In the genomic region with DNA sequence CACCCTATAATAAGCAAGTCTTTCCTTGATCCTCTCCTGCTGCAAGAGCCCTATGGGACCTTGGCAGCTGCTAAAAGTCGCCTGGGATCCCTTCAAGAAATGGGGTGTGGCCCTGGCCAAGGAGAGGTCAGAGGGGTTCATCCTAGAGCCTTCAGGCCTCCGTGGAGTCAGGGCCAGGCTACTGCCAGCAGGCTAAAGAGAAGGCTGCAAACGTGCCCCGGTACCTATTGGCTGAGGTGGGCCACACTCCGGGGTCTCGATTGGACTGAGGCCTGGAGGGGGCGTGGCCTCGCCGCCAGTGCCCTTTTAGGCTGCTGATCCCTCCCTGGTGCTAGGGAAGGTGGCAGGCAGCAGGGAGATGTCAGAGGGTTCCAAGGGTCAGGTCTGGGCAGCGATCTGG, we compare ENCODE assay signal across 15 mouse cellular contexts. TPM values are rescaled to one million over a fixed set of nuclear protein-coding genes. Genes with fewer than 3 reads are reported as not detected.
A peak's percentile ranks its signal among the peaks of the same experiment; 100 is the strongest.
DNase-seq lines count a peak whose midpoint lies in the region; ATAC-seq and TF ChIP-seq lines count a peak whose summit lies in the region.
"Not testable (repeated sequence)": the region's sequence is repeated elsewhere in the genome, so short reads cannot be mapped to it uniquely, and the experiment has no call there.
"Had no signal": no experiment of that assay in that cellular context is flagged by ENCODE, and none has a peak within 500 bp of the region (broad histone marks: within the 10 kb centered on the region; RNA-seq: fewer than 3 reads in every experiment).

No protein-coding gene starts in this region.

- H3K9ac ChIP-seq in embryonic facial prominence, embryonic 14.5 days (ENCODE audit: low read depth, low read length); hindbrain, embryonic 12.5 days; kidney, embryonic 14.5 days (ENCODE audit: low read depth, low read length); lung, embryonic 14.5 days; midbrain, postnatal 0 days (replicated peaks; ENCODE audit: low read length, poor library complexity, severe bottlenecking): not testable (repeated sequence)

- peak; percentile 22 for DNase-seq in brain, embryonic 14.5 days (ENCODE audit: low read depth)
- not testable (repeated sequence) for DNase-seq in embryonic facial prominence, embryonic 14.5 days (ENCODE audit: low spot score); midbrain, postnatal 0 days (ENCODE audit: low spot score)
- DNase-seq in lung, embryonic 14.5 days: peak; percentile 0
- peak; percentile 2 for DNase-seq in skeletal muscle tissue, adult 2 months (ENCODE audit: low read depth, low spot score)

- not testable (repeated sequence) for H3K4me3 ChIP-seq in embryonic facial prominence, embryonic 14.5 days (ENCODE audit: low read depth, low read length); hindbrain, embryonic 12.5 days; kidney, embryonic 14.5 days (ENCODE audit: low read length); lung, embryonic 14.5 days (ENCODE audit: low read depth, low read length); midbrain, postnatal 0 days (ENCODE audit: low read depth, low read length)

- H3K27ac ChIP-seq in embryonic facial prominence, embryonic 14.5 days (replicated peaks; ENCODE audit: low read depth, low read length); hindbrain, embryonic 12.5 days; kidney, embryonic 14.5 days (ENCODE audit: low read depth, low read length); lung, embryonic 14.5 days (ENCODE audit: low read depth); midbrain, postnatal 0 days (ENCODE audit: low read depth, low read length): not testable (repeated sequence)

- not testable (repeated sequence) for H3K4me1 ChIP-seq in embryonic facial prominence, embryonic 14.5 days (ENCODE audit: control insufficient read depth, insufficient read depth, low read length); hindbrain, embryonic 12.5 days; kidney, embryonic 14.5 days (ENCODE audit: control insufficient read depth, insufficient read depth, low read length); lung, embryonic 14.5 days (ENCODE audit: insufficient read depth); midbrain, postnatal 0 days (ENCODE audit: insufficient read depth, low read length)

- 3% methylated on average over 6 of the region's 10 CpGs for WGBS in embryonic facial prominence, embryonic 14.5 days
- WGBS in hindbrain, embryonic 12.5 days: 5% methylated on average over 8 of the region's 10 CpGs
- 5% methylated on average over 6 of the region's 10 CpGs for WGBS in kidney, embryonic 14.5 days
- 8% methylated on average over 8 of the region's 10 CpGs for WGBS in lung, embryonic 14.5 days
- WGBS in midbrain, postnatal 0 days: 14% methylated on average over 6 of the region's 10 CpGs

- H3K4me2 ChIP-seq in embryonic facial prominence, embryonic 14.5 days (ENCODE audit: low read depth, low read length); kidney, embryonic 14.5 days (replicated peaks; ENCODE audit: low read depth, low read length); lung, embryonic 14.5 days; midbrain, postnatal 0 days (ENCODE audit: low read depth, low read length, poor library complexity, severe bottlenecking): not testable (repeated sequence)
- H3K4me2 ChIP-seq in hindbrain, embryonic 12.5 days (replicated peaks): peak overlapping the region; percentile 33

- not testable (repeated sequence) for H3K9me3 ChIP-seq in embryonic facial prominence, embryonic 14.5 days (ENCODE audit: control insufficient read depth, low read length); hindbrain, embryonic 12.5 days (replicated peaks); kidney, embryonic 14.5 days (ENCODE audit: control insufficient read depth, low read length); lung, embryonic 14.5 days (ENCODE audit: low read depth, low read length); midbrain, postnatal 0 days (ENCODE audit: low read length)

- TF ChIP-seq POLR2A in brain, embryonic 14.5 days (IDR thresholded peaks at IDR 0.05; ENCODE audit: borderline replicate concordance, extremely low read depth, insufficient read depth, insufficient read length, poor library complexity, severe bottlenecking): not testable (repeated sequence)

- not testable (repeated sequence) for H3K27me3 ChIP-seq in embryonic facial prominence, embryonic 14.5 days (replicated peaks; ENCODE audit: control insufficient read depth, insufficient read depth, low read length); hindbrain, embryonic 12.5 days; kidney, embryonic 14.5 days (ENCODE audit: control insufficient read depth, insufficient read depth, low read length); lung, embryonic 14.5 days (ENCODE audit: insufficient read depth, low read length); midbrain, postnatal 0 days (ENCODE audit: insufficient read depth, low read length)

- ATAC-seq in embryonic facial prominence, embryonic 14.5 days (ENCODE audit: low read depth): peak; percentile 41; the same call in 1 of the 2 replicates
- 0 out of 2 replicates have a peak, but pooled peaks have one; percentile 24 for ATAC-seq in granulocyte monocyte progenitor cell, adult 5-6 weeks (replicated peaks; ENCODE audit: poor library complexity, severe bottlenecking)
- ATAC-seq in hindbrain, embryonic 12.5 days (ENCODE audit: low FRiP score): peak; percentile 87
- peak; percentile 67; the same call in 1 of the 2 replicates for ATAC-seq in kidney, embryonic 14.5 days (ENCODE audit: low FRiP score, low TSS enrichment)
- peak; percentile 58; the same call in 1 of the 2 replicates for ATAC-seq in lung, embryonic 14.5 days (ENCODE audit: insufficient read depth)
- peak; percentile 62 for ATAC-seq in midbrain, postnatal 0 days (ENCODE audit: low FRiP score)

- TF ChIP-seq CTCF in brain, embryonic 14.5 days (IDR thresholded peaks at IDR 0.05; ENCODE audit: borderline replicate concordance, extremely low read depth, insufficient read depth, insufficient read length); lung, embryonic 14.5 days (IDR thresholded peaks at IDR 0.05; ENCODE audit: low read depth); midbrain, postnatal 0 days (IDR thresholded peaks at IDR 0.05): not testable (repeated sequence)

- not testable (repeated sequence) for H3K36me3 ChIP-seq in embryonic facial prominence, embryonic 14.5 days (ENCODE audit: control insufficient read depth, insufficient read depth, low read length); hindbrain, embryonic 12.5 days; kidney, embryonic 14.5 days (ENCODE audit: control insufficient read depth, insufficient read depth, low read length); lung, embryonic 14.5 days (ENCODE audit: insufficient read depth); midbrain, postnatal 0 days (ENCODE audit: insufficient read depth, low read length)

RNA-seq across cellular contexts. Expression of a gene that starts 32.6 kb away (rescaled TPM):
- polyA plus RNA-seq in brain, embryonic 14.5 days (2012; rRNA removed): 0.78 and 0.93 TPM in 2 replicates
- 0.38 and 0.39 TPM in 2 replicates for polyA plus RNA-seq in embryonic facial prominence, embryonic 14.5 days (2014; fragmentation: Nextera tagmentation; extraction: Ambion mirVana)
- not detected in 2 replicates for total RNA-seq in granulocyte monocyte progenitor cell, adult 5-6 weeks (2014; fragmentation: Nextera tagmentation)
- total RNA-seq in granulocyte monocyte progenitor cell, adult 5-6 weeks (2017): not detected in 2 replicates
- polyA plus RNA-seq in hindbrain, embryonic 12.5 days (2016; fragmentation: Nextera tagmentation; extraction: Ambion mirVana): 0.85 and 1.2 TPM in 2 replicates
- 1.2 and 1.5 TPM in 2 replicates for polyA plus RNA-seq in kidney, embryonic 14.5 days (2014; fragmentation: Nextera tagmentation; extraction: Ambion mirVana)
- polyA plus RNA-seq in lung, embryonic 14.5 days (2014; fragmentation: Nextera tagmentation; extraction: Ambion mirVana): 0.99 and 1.1 TPM in 2 replicates
- 3.4 TPM in 1 of 2 replicates, not detected in the other for total RNA-seq in midbrain, postnatal 0 days (2014; rRNA removed)
- 0.28 TPM in 1 of 2 replicates, not detected in the other for polyA plus RNA-seq in midbrain, postnatal 0 days (2015; fragmentation: Nextera tagmentation; extraction: Ambion mirVana)
- total RNA-seq: heart, adult 8-10 months; hematopoietic stem cell, adult 5-6 weeks; layer of hippocampus, adult 2 months; monocyte, adult 5-6 weeks had no signal
- polyA plus RNA-seq: liver, postnatal 0 days; testis, adult 2 months had no signal

RNA-seq across cellular contexts. Expression of a gene that starts 32.7 kb away (rescaled TPM):
- polyA plus RNA-seq in brain, embryonic 14.5 days (2012; rRNA removed): 1.1 TPM in 2 replicates
- polyA plus RNA-seq in embryonic facial prominence, embryonic 14.5 days (2014; fragmentation: Nextera tagmentation; extraction: Ambion mirVana): 5.4 and 6.7 TPM in 2 replicates
- 0.97 TPM in 1 of 2 replicates, not detected in the other for total RNA-seq in granulocyte monocyte progenitor cell, adult 5-6 weeks (2014; fragmentation: Nextera tagmentation)
- 0.65 and 1.5 TPM in 2 replicates for total RNA-seq in granulocyte monocyte progenitor cell, adult 5-6 weeks (2017)
- polyA plus RNA-seq in hindbrain, embryonic 12.5 days (2016; fragmentation: Nextera tagmentation; extraction: Ambion mirVana): 6.1 and 6.8 TPM in 2 replicates
- polyA plus RNA-seq in kidney, embryonic 14.5 days (2014; fragmentation: Nextera tagmentation; extraction: Ambion mirVana): 12.2 and 14.6 TPM in 2 replicates
- 9.3 and 9.4 TPM in 2 replicates for polyA plus RNA-seq in lung, embryonic 14.5 days (2014; fragmentation: Nextera tagmentation; extraction: Ambion mirVana)
- 0.11 and 0.19 TPM in 2 replicates for total RNA-seq in midbrain, postnatal 0 days (2014; rRNA removed)
- polyA plus RNA-seq in midbrain, postnatal 0 days (2015; fragmentation: Nextera tagmentation; extraction: Ambion mirVana): not detected in 2 replicates
- total RNA-seq: heart, adult 8-10 months; hematopoietic stem cell, adult 5-6 weeks; layer of hippocampus, adult 2 months; left cerebral cortex, adult 18-20 months; monocyte, adult 5-6 weeks had no signal

RNA-seq across cellular contexts. Expression of a gene that starts 42.0 kb away (rescaled TPM):
- polyA plus RNA-seq in brain, embryonic 14.5 days (2012; rRNA removed): 2.6 and 3.4 TPM in 2 replicates
- 14.3 and 16.1 TPM in 2 replicates for polyA plus RNA-seq in embryonic facial prominence, embryonic 14.5 days (2014; fragmentation: Nextera tagmentation; extraction: Ambion mirVana)
- 3.1 and 16.4 TPM in 2 replicates for total RNA-seq in granulocyte monocyte progenitor cell, adult 5-6 weeks (2014; fragmentation: Nextera tagmentation)
- 2.9 and 3.1 TPM in 2 replicates for total RNA-seq in granulocyte monocyte progenitor cell, adult 5-6 weeks (2017)
- 13.5 and 15.6 TPM in 2 replicates for polyA plus RNA-seq in hindbrain, embryonic 12.5 days (2016; fragmentation: Nextera tagmentation; extraction: Ambion mirVana)
- polyA plus RNA-seq in kidney, embryonic 14.5 days (2014; fragmentation: Nextera tagmentation; extraction: Ambion mirVana): 35.5 and 42.1 TPM in 2 replicates
- 19.1 and 26.0 TPM in 2 replicates for polyA plus RNA-seq in lung, embryonic 14.5 days (2014; fragmentation: Nextera tagmentation; extraction: Ambion mirVana)
- total RNA-seq in midbrain, postnatal 0 days (2014; rRNA removed): not detected in 2 replicates
- 1.8 and 1.9 TPM in 2 replicates for polyA plus RNA-seq in midbrain, postnatal 0 days (2015; fragmentation: Nextera tagmentation; extraction: Ambion mirVana)

Comparison
In these comparisons a context has a peak if more than half of its experiments do, and no peak if none do; other contexts are left out.
1. ATAC-seq: peak in every context shown above with its lines; median percentile 87 in hindbrain, embryonic 12.5 days; 67 in kidney, embryonic 14.5 days; 62 in midbrain, postnatal 0 days; 58 in lung, embryonic 14.5 days; 41 in embryonic facial prominence, embryonic 14.5 days; 24 in granulocyte monocyte progenitor cell, adult 5-6 weeks.